Comparison of ENCODE assay signal across 10 mouse cellular contexts in genomic region chr7:125182266-125182665, GRCm38 (mm10).
DNase-seq lines count a peak whose midpoint lies in the region; ATAC-seq lines count a peak whose summit lies in the region.
"Had no signal": no experiment of that assay in that cellular context is flagged by ENCODE, and none has a peak within 500 bp of the region (broad histone marks: within the 10 kb centered on the region; RNA-seq: fewer than 3 reads in every experiment).

No protein-coding gene starts in this region.

- peak; percentile 64 for ATAC-seq in frontal cortex, adult (ENCODE audit: low TSS enrichment)
- ATAC-seq: lung, postnatal 0 days had no signal

- DNase-seq in left cerebral cortex, adult 11 months (ENCODE audit: low spot score) = peak; percentile 29
- no peak for DNase-seq in left cerebral cortex, postnatal 10 days (ENCODE audit: extremely low spot score in 1 of 2, low spot score in 2 of 2)
- peak; percentile 4 to 10 for DNase-seq in frontal cortex, postnatal 25 days (ENCODE audit: low spot score in 2 of 2)
- peak; percentile 22 to 34 for DNase-seq in left cerebral cortex, adult 9 months (ENCODE audit: low spot score in 2 of 2)
- DNase-seq in lung, postnatal 10 days = no peak
- DNase-seq in embryo, embryonic 10.5 days (ENCODE audit: low spot score) = no peak
- no peak for DNase-seq in kidney, adult 11 months
- DNase-seq: cerebellum, adult 11 months had no signal

- intact Hi-C loops in left cerebral cortex, postnatal 10 days (cut with DNase I) = loop anchor here (5.0 to 10.0 kb wide), 4 partner anchors 397 to 1660 kb away; partner anchors contain the start of gene Hs3st4

Comparison
In these comparisons a context has a peak if more than half of its experiments do, and no peak if none do; other contexts are left out.
1. DNase-seq: peak in left cerebral cortex, adult 11 months (single experiment), frontal cortex, postnatal 25 days (2 of 2) and left cerebral cortex, adult 9 months (2 of 2); none in left cerebral cortex, postnatal 10 days (0 of 2), lung, postnatal 10 days (single experiment), embryo, embryonic 10.5 days (single experiment) and kidney, adult 11 months (single experiment).